Mouse (Mus musculus) right cerebral cortex, postnatal 4 days (tissue): ENCODE measurements around the gene Atp2a3.

ENCODE experiments used
- DNase-seq: peaks from one replicate; pipeline ENCODE4 v3.0.0-alpha.2; 2022

Gene Atp2a3

DNA sequence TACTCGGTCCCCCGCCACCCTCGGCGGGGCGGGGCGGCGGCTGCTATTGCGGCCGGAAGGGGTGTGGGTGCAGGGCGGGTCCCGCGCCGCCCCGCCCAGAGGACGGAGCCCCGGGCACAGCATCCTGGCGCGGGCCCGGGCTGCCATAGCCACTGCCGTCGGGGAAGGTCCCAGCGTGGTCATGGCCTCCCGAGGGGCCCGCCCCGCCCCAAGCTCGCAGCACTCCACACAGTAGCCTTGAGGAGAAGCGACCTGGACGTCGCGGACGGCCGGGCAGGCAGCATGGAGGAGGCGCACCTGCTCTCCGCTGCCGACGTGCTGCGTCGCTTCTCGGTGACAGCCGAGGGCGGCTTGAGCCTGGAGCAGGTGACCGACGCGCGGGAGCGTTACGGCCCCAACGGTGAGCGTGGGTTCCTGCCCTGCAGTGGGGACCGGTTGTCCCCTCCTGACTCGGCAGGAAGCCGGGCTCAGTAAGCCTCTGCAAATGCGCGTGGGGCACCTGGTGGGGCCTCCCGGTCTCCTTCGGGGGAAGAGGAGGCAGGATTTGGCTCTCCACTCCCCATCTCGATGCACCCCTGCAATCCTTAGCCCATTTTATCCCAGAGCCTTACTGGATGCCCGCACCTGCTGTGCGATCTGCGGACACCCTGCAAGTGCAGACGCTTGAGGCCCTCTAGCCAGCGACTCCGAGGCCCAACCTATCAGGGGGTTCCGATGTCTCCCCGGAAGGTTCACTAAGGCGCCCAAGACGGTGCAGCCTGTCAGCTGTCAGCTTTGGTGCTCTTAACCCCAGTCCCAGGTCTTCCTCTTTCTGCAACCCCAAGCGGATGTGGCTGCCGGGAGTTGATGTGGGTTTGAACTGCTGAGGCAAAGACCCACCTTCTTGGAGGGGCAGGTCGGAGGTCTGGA is at the start of gene Atp2a3:
Gene Atp2a3 (plus strand): TSS at position 98 of the 909 bp plus-strand sequence.
- no peak for DNase-seq

- no peak for DNase-seq
These were observed 43.5 kb upstream of the Atp2a3 start for GRCm38 (mm10) chr11:72917299-72917996.

DNA sequence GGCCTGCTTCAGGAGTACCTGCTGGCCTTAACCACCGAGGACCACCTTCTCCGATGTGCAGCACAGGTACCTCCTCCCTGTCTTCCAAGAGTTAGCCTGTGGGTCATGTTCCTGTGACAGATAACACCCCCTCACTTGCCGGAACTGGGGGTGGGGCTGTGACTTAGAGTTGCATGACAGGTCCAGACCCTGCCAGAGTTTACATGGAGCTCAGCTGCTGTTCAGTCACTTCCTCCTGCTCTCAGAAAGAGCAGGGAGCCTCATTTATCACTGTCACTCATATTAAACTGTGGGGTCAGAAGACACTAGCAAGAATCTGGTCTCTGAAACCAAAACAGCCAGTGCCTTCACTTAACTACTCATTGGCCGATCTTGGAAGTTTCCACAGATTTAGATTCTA is 37.9 kb upstream of the Atp2a3 start:
- no peak for DNase-seq

GRCm38 (mm10) chr11:72924458-72924857 is 36.5 kb upstream of the Atp2a3 start:
- no peak for DNase-seq

GRCm38 (mm10) chr11:72925067-72925466 is 35.9 kb upstream of the Atp2a3 start:
- DNase-seq: no peak

DNA sequence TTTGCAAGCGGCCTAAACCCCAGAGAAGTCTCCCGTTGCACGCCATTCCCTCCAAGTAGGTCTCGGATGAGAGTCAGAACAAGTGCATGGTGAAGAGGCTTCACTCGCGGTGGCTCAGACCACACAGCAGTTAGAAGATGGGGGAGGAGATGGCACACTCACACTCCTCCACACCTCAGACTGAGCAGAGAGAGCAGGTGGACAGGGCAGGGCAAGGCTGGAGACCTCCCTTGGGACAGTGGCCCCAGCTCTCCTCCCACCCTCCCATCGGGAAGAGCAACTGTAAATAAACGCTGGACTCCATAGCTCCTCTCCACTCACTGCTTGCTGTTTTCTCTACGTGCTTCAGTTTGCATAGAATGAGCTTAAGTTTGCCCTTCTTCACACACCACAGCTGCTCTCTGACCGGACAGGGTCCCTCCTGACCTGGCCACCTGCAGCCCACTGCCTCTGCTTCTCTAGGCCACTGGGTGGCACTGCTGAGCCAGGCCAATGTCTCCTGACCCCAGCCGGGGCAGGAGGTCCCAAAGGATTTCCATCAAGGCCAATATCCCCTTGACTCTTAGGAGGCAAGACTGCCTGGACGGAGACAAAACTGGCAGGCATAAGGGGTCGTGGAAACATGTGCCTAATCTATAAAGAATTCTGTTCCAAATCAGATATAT is 34.6 kb upstream of the Atp2a3 start:
- DNase-seq: peak; percentile 49

DNA sequence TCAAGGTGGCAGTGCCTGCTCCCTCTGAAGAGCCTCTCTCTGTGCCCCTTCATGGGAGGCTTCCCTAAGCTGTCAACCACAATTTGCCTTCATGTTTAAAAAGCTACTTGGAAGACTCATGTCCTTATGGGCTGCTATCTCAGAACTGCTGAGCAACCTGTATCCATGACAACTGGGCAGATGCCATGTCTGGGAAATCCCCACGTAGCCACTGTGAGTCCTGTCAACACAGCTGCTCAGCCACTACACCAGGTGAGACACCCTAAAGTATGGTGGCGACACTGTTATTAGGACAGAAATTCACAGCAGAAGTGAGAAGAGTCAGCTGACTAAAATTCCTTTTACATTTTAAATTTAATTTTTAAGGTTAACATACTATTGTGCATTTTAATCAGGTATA is 32.5 kb upstream of the Atp2a3 start:
- DNase-seq: peak; percentile 21

DNA sequence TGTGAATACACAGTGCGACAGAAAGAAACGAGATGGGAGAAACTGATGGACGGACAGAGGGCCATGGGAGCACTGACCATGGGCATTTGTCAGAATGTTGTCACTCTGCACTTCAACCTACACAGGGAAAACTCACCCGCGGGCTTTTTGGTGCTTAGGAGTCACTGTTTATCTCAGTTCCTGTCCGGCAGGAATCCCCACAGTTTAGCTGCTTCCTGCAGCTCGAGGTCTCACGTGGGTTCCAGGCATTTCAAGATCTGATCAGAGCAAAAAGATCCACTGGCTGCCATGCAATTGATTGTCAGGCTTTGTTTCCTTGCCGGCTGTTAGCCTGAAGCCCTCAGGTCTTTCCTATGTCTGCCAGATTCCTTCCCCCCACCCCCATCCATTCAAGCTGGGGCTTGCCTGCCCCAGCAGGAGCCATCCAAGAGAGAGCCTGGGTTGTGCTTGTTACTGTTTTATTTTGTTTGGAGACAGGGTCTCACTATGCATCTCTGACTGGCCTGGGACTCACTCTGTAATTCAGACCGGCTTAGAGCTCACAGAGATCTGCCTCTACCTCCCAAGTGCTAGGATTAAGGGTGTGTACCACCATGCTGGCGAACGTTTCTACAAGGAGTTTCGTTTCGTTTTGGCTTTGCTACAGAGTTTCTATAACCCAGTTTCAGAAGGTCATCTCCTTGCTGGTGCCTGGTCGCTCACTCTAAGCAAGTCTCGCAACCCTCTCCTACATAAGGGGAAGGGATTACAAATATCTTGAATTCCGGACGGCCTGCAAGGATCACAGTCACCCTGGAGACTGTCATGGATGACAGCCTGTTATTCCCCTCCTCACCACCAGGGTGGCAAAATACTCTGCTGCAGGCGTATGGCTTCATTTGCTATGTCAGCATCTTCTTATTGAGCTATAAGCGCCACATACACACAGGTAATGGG is 20.5 kb upstream of the Atp2a3 start:
- peak; percentile 31 for DNase-seq

DNA sequence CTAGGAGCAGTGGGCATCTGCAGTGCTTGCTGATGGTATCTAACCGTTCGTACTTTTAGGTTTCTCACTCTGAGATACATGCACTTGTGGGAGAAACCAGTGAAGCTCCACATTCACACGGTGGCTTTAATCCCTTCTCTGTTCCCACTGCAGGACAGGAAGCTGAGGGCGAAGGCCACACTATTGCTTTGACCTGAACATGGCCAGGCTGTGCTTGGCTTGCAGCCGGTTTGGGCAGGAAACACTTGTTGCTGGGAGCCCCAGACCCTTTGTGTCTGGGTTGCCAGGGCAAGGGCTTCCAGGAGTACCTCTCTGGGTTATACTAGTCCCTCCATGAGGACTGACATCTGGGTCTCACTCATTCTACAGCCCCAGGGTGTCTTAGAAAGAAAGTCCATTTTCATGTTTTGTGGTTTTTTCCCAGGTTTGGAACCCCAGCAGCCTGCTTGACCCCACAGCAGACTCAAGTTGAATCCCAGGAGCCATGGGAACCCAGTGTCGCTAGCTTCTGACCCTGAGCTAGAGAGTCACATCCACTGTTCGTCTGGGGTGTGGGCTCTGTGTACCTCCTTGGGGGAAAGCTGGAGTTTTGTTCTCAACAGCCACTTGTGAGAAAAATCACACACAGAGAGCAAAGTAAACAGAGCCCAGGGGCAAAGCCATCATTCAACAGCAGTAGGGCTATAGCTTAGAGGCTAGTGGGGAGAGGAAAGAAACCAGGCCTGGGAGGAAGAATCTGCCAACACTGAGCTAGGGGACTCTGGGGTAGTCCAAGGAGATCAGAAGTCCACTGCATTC is 15.8 kb upstream of the Atp2a3 start:
- DNase-seq: no peak

- DNase-seq: no peak
These were observed 15.0 kb upstream of the Atp2a3 start for GRCm38 (mm10) chr11:72945875-72946559.

GRCm38 (mm10) chr11:72946560-72947119 is 14.3 kb upstream of the Atp2a3 start:
- no peak for DNase-seq

DNA sequence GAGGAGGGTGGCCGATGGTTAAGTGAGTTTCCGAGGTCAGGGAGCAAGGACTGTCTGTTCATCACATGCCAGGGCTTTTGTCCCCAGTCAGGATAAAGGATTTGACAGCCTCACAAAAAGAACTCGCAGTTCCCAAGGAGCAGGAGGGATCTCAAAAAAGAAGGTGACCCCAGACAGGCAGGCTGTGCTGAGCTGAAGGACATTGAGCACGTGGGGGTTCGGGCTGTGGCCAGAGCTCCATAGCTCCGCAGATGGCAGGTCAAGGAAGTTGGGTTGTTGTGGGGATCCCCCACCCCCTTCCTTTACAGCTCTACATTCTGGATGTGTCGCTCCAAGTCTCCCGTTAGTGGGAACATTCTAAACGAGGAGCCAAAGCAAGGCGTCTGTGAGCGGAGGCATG is 13.1 kb upstream of the Atp2a3 start:
- DNase-seq: no peak

DNA sequence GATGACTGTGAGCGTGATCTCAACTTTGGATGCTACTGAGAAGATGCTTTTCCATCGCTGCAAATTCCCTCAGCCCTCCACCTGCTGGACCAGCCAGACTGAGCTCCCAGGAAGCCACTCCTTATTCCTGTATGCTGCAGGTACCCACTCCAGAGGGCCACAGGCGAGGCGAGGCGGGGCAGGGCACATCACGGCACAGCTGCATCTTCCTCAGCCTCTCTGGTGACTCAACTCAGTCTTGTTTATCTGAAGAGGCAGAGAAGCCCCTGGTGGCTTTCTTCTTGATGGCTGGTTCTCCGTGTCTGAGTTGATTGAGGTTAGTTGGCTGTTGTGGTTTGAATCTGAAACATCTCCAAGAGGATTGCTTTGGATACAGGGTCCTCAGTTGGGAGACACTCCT is 12.7 kb upstream of the Atp2a3 start:
- no peak for DNase-seq

- no peak for DNase-seq
These were observed 9.6 kb upstream of the Atp2a3 start for GRCm38 (mm10) chr11:72951137-72952000.

DNA sequence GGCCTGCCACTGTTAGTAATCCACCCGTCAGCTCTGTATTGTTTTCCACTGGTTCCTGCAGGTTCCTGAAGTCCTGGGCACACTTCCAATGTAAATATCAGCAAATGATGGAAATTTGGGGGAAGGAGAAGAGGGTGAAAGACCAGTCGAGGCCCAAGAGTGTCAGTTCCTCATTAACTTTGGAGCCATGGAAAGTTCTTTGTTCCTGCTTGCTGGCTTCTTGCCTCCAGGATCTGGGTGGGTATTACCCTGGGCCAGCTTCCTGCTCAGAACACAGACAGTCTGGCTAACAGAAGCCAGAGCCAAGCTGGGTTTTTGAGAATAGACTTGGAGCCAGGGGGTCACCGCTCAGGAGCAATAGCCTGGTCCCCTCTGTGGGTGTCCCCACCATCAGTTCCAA is 8.7 kb upstream of the Atp2a3 start:
- DNase-seq: no peak

GRCm38 (mm10) chr11:72952697-72953096 is 8.3 kb upstream of the Atp2a3 start:
- no peak for DNase-seq

DNA sequence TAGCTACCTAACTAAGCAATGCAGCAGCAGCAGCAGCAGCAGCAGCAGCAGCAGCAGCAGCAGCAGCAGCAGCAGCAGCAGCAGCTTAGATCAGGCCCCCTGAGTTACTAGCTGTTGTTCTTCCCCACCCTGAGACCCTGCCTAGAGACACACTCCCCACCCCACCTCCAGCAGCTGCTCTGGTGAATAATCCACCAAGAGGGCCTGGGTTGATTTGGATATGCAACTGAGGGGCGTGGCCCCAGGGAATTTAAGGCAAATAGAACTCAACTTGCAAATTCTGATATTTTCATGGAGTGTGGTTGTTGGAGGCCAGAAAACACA is 7.9 kb upstream of the Atp2a3 start:
- DNase-seq: no peak

- no peak for DNase-seq
These were observed 7.4 kb upstream of the Atp2a3 start for GRCm38 (mm10) chr11:72953440-72954151.

DNA sequence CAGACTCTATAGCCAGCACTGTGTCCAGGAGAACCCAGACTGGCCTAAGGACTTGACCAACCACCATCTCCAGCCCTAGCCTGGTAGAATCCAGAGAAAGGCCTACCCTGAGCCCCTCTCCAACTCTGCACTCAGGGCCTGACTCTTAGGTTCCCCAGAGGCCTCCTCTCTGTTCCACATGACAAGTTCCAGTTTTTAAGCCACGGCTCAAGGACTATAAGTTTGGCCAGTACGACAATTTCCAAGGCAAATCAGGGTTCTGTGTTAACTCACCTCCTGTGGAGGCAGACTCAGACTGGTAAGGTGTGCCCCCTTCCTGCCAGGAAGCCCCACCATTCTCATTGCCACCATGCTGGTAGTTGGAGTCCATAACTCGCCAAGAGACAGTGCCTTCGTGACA is 6.8 kb upstream of the Atp2a3 start:
- no peak for DNase-seq
